Mouse (Mus musculus): ENCODE data around the gene Asl. TPM values are rescaled to one million over a fixed set of nuclear protein-coding genes. Genes with fewer than 3 reads are reported as not detected.
A peak's percentile ranks its signal among the peaks of the same experiment; 100 is the strongest.

Gene Asl
- total RNA-seq (2015): 20.2 and 29.5 TPM in 2 replicates
- 21.3 and 25.7 TPM in 2 replicates for total RNA-seq (2017)

- peak; percentile 91 for ATAC-seq (ENCODE audit: poor library complexity, severe bottlenecking)
Measured at GRCm38 (mm10) chr5:130029142-130029897, at the start of gene Asl, which contains the start of gene Crcp. Gene Asl (minus strand): TSS chr5:130029247. Gene Crcp (plus strand): TSS chr5:130029290.

GRCm38 (mm10) chr5:130078834-130079156 is 49.7 kb upstream of the Asl start:
- ATAC-seq (ENCODE audit: poor library complexity, severe bottlenecking): no peak

GRCm38 (mm10) chr5:130078096-130078833 is 49.2 kb upstream of the Asl start:
- peak; percentile 31; the same call in 1 of the 2 replicates for ATAC-seq (ENCODE audit: poor library complexity, severe bottlenecking)

GRCm38 (mm10) chr5:130076396-130076795 is 47.3 kb upstream of the Asl start:
- ATAC-seq (ENCODE audit: poor library complexity, severe bottlenecking): no peak

- no peak for ATAC-seq (ENCODE audit: poor library complexity, severe bottlenecking)
Measured at GRCm38 (mm10) chr5:130074491-130074890, 45.4 kb upstream of the Asl start.

GRCm38 (mm10) chr5:130073026-130073425 is 44.0 kb upstream of the Asl start, which contains the start of gene Tpst1:
Gene Tpst1 (plus strand): TSS chr5:130073326.
- ATAC-seq (ENCODE audit: poor library complexity, severe bottlenecking): no peak

- ATAC-seq (ENCODE audit: poor library complexity, severe bottlenecking): no peak
Measured at GRCm38 (mm10) chr5:130067841-130068264, 38.8 kb upstream of the Asl start.

- peak; percentile 83 for ATAC-seq (ENCODE audit: poor library complexity, severe bottlenecking)
Measured at GRCm38 (mm10) chr5:130065579-130065978, 36.5 kb upstream of the Asl start.

GRCm38 (mm10) chr5:130063760-130064159 is 34.7 kb upstream of the Asl start:
- no peak for ATAC-seq (ENCODE audit: poor library complexity, severe bottlenecking)

- ATAC-seq (ENCODE audit: poor library complexity, severe bottlenecking): no peak
Measured at GRCm38 (mm10) chr5:130062096-130062495, 33.0 kb upstream of the Asl start.

GRCm38 (mm10) chr5:130060329-130060665 is 31.2 kb upstream of the Asl start:
- ATAC-seq (ENCODE audit: poor library complexity, severe bottlenecking): no peak

GRCm38 (mm10) chr5:130059413-130060328 is 30.6 kb upstream of the Asl start:
- ATAC-seq (ENCODE audit: poor library complexity, severe bottlenecking): no peak

GRCm38 (mm10) chr5:130056303-130056702 is 27.3 kb upstream of the Asl start:
- ATAC-seq (ENCODE audit: poor library complexity, severe bottlenecking): no peak

- no peak for ATAC-seq (ENCODE audit: poor library complexity, severe bottlenecking)
Measured at GRCm38 (mm10) chr5:130055688-130056087, 26.6 kb upstream of the Asl start.

GRCm38 (mm10) chr5:130052955-130053354 is 23.9 kb upstream of the Asl start:
- no peak for ATAC-seq (ENCODE audit: poor library complexity, severe bottlenecking)

GRCm38 (mm10) chr5:130052510-130052909 is 23.5 kb upstream of the Asl start:
- ATAC-seq (ENCODE audit: poor library complexity, severe bottlenecking): no peak

- ATAC-seq (ENCODE audit: poor library complexity, severe bottlenecking): no peak
Measured at GRCm38 (mm10) chr5:130051073-130051860, 22.2 kb upstream of the Asl start.

- ATAC-seq (ENCODE audit: poor library complexity, severe bottlenecking): no peak
Measured at GRCm38 (mm10) chr5:130050416-130050815, 21.4 kb upstream of the Asl start.

GRCm38 (mm10) chr5:130048786-130049520 is 19.9 kb upstream of the Asl start:
- ATAC-seq (ENCODE audit: poor library complexity, severe bottlenecking): no peak

- ATAC-seq (ENCODE audit: poor library complexity, severe bottlenecking): no peak
Measured at GRCm38 (mm10) chr5:130047013-130047412, 18.0 kb upstream of the Asl start.

All from megakaryocyte, adult 5-6 weeks (primary cell).